Mouse (Mus musculus): ENCODE results near the gene Ptpn11. TPM values are rescaled to one million over a fixed set of nuclear protein-coding genes. Genes with fewer than 3 reads are reported as not detected.
"Not testable (repeated sequence)": the region's sequence is repeated elsewhere in the genome, so short reads cannot be mapped to it uniquely, and the experiment has no call there.

Ptpn11 gene
- total RNA-seq, 2 experiments from 2014 or later, result 87.7 to 90.7 TPM

DNA sequence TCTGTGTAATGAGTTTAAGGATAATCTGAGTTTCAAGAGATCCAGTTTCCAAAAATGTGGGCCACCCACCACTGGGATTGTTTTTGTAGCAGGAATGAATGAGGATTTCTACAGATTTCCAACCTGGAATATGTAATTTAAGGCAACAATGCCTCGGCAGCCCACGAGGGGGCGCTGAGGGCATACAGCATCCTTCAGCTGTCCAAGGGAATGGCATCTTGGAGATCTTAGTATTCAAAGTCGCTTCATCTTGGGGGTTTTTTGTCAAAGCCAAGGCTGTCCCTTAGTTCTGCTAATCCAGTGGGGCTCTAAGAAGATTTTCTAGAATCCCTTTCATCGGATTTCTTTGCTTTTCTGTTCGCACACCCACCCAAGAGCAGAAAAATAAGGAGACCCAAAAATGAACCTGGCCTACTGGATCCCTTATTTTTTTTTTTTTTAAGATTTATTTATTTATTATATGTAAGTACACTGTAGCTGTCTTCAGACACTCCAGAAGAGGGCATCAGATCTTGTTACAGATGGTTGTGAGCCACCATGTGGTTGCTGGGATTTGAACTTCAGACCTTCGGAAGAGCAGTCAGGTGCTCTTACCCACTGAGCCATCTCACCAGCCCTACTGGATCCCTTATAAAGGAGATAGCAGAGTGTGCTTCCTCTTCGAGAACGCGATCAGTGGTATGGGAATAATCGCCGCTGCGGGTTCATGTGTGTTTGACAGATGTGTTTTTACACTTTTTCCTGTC, 24.4 kb upstream of the Ptpn11 start:
- peak; percentile 67 to 81 for DNase-seq (ENCODE audit: low spot score in 2 of 2)

DNA sequence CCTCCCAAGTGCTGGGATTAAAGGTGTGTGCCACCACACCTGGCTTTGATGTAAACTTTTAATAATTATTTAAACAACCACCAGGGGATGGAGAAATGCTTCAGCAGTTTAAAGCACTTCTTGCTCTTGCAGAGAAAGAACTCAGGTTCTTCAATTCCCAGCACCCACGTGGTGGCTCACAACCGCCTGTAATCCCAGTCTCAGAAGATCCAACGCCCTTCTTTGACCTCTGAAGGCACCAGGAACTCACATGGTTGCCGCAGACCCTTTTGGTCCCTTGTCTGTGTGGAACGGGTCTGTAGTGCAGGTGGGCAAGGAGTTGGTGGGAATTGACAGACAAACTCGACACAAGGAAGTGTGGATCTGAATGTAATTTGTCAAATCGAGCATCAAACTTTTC, 23.5 kb upstream of the Ptpn11 start:
- DNase-seq (ENCODE audit: low spot score in 2 of 2), result no peak

- no peak for DNase-seq (ENCODE audit: low spot score in 2 of 2)
These were observed 20.9 kb upstream of the Ptpn11 start for GRCm38 (mm10) chr5:121212108-121212507.

GRCm38 (mm10) chr5:121210601-121210924, 19.4 kb upstream of the Ptpn11 start:
- DNase-seq (ENCODE audit: low spot score in 2 of 2), result no peak

DNA sequence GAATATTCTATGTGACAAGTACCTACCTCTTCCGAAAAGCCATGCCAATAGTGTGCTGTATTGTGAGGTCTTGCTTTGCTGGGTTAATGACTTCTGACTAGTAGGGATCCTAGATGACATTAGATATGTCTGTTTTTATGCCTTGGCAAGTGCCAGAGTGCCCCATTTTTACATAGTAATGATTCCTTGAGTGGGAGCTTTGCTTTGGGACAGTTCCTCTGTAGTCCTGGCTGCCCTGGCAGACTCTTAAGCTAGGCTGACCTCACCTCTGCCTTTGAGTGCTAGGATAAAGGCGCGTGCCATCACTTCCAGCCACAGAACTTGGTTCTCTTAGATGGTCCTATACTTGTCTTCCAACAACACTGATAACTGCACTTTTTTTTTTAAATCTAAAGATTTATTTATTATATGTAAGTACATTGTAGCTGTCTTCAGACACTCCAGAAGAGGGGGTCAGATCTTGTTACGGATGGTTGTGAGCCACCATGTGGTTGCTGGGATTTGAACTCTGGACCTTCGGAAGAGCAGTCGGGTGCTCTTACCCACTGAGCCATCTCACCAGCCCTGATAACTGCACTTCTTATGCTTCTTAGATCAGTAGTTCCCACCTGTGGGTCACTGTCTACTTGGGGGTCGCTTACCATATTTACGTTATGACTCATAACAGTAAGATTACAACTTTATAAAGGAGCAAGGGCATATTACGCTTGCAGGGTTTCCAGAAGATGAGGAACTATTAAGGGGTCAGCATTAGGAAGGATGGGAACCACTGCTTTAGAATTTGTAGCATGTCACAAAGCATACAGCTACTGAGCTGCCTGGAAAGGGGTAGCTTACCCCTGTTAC, 18.8 kb upstream of the Ptpn11 start:
- no peak for DNase-seq (ENCODE audit: low spot score in 2 of 2)

- DNase-seq (ENCODE audit: low spot score in 2 of 2), result no peak
These were observed 15.8 kb upstream of the Ptpn11 start for GRCm38 (mm10) chr5:121206984-121207383.

GRCm38 (mm10) chr5:121206540-121206939, 15.3 kb upstream of the Ptpn11 start:
- DNase-seq (ENCODE audit: low spot score in 2 of 2), result no peak

- DNase-seq (ENCODE audit: low spot score in 2 of 2), result not testable (repeated sequence)
These were observed 14.4 kb upstream of the Ptpn11 start for GRCm38 (mm10) chr5:121205537-121206130.

GRCm38 (mm10) chr5:121204132-121205089, 13.2 kb upstream of the Ptpn11 start, which contains the start of gene Rpl6:
Gene Rpl6, plus strand, starts transcription at chr5:121204481.
- peak; percentile 86 to 92 for DNase-seq (ENCODE audit: low spot score in 2 of 2)

DNA sequence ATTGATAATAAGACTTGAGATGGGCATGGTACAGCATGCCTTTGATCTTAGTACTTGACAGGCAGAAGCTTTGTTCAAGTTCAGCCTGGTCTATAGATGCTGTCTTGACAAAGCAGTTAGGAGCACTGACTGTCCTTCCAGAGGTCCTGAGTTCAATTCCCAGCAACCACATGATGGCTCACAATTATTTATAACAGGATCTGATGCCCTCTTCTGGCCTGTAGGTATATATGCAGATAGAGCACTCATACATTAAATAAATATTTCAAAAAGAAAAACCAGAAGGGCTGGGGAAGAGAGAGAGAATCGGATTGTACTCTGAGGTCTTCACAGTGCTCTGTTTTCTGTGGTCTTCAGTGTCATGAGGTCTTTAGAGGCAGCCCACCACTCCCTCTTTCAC, 11.3 kb upstream of the Ptpn11 start:
- no peak for DNase-seq (ENCODE audit: low spot score in 2 of 2)

- DNase-seq (ENCODE audit: low spot score in 2 of 2), result no peak
These were observed 10.5 kb upstream of the Ptpn11 start for GRCm38 (mm10) chr5:121201739-121202138.

DNA sequence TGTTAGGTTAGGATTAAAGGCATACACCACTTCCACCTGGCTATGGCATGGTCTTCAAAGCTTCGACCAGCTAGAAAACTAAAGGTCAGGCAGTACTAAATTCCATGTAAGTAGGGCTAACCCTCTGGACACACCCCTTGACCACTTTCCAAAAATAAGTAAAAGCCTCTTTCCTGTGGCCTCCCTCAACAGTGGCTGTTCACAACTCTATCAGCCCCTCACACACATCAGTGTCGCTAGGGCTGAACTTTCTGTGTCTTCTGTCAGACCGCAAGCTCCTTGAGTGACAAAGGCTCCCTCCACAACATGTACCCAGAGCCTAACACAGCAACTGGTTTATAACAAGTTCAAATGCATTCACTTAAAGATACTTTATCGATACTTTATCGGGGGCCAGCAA, 7.2 kb upstream of the Ptpn11 start:
- DNase-seq (ENCODE audit: low spot score in 2 of 2), result no peak

DNA sequence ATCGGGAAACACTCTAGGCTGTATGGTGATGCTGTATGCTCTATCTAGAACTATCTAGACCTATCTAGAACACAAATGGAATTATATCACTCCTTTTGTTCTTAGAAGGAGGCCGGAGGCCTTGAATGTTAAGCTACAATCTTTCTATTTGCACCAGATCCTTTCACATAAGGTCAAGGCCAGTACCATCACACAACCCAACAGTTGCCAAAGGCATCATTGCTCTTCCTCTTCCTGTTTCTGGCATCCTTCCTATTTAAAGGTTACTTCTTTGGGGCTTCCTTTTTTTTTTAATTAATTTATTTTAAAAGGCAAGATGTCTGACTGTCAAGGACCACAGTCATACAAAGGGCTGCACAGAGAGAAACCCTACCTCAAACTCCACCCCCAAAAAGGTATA, 6.1 kb upstream of the Ptpn11 start:
- DNase-seq (ENCODE audit: low spot score in 2 of 2), result no peak

DNA sequence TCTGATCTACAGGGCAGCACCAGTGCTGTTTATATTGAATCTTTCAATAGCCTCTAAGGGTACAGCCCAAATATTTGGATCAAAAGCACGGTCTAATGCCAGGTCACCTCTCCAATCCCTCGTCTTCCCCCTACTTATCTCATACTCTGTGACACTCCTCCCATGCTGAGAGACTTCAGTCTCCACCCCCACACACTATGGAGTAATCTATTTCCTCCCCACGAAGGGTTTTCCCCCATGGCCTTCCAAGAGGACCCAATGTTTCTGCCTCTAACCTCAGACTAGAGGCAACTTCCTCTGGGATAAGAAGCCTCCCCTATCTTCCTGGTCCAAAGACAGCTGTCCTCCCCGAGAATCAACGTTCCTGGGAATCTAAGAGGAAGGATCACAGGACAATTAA, 5.6 kb upstream of the Ptpn11 start:
- no peak for DNase-seq (ENCODE audit: low spot score in 2 of 2)

DNA sequence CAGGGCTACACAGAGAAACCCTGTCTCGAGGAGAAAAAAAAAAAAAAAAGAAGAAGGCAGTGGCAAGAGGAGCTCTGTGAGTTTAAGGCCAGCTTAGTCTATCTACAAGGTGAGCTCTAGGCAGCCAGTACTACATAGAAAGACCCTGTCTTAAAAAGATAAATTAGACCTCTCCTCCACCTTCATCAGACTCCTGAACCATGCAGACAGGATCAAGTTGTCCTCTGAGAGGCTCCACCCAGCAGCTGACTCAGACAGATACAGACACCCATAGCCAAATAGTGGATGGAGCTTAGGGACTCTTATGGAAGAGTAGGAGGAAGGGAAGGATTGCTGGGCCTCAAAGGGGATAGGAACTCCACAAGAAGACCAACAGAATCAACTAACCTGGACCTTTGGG, 3.0 kb upstream of the Ptpn11 start:
- DNase-seq (ENCODE audit: low spot score in 2 of 2), result no peak

- no peak for DNase-seq (ENCODE audit: low spot score in 2 of 2)
These were observed 348 bp upstream of the Ptpn11 start for GRCm38 (mm10) chr5:121191584-121191906.

GRCm38 (mm10) chr5:121190210-121190835, 874 bp downstream of the Ptpn11 start:
- no peak for DNase-seq (ENCODE audit: low spot score in 2 of 2)

DNA sequence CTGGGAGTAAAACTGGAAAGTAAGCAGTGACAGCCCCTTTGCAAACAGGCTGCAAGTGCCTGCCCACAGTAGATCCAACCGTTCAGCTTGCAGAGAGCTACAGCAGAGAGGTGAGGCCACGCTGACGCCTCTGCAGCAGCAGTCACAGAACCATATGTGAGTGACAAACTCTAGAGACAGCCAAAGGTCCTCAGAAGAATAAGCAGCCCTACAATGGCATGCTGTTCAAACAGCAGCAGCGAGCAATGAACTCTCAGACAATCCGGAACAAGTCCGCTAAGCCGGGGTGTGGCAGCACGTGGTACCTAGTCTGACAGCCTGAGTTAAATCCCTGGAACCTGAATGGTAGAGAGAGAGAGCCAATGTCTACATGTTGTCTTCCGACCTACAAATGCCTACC, 2.0 kb downstream of the Ptpn11 start:
- no peak for DNase-seq (ENCODE audit: low spot score in 2 of 2)

DNA sequence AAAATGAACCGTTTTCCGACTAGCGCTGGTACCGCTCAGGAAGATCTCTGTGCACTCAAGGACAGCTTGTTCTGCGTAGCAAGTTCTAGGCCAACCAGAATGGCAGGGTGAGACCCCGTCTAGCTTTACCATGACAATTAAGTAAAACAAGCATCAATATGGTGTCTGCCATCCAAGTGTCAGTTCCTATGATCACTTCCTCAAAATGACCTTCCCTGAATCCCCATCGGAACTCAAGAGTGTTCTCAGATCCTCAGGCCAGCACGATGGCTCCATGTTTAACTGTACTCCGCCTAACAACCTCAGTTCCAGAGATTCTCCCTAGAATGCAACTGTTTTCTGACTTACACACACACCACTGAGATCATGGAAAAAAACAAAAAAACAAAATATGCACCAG, 2.9 kb downstream of the Ptpn11 start:
- no peak for DNase-seq (ENCODE audit: low spot score in 2 of 2)

GRCm38 (mm10) chr5:121187580-121188001, 3.6 kb downstream of the Ptpn11 start:
- no peak for DNase-seq (ENCODE audit: low spot score in 2 of 2)
